Mouse (Mus musculus) cortical plate, adult 2 months (tissue): ENCODE measurements around the gene Cab39.

Experiments used
- CTCF ChIP-seq: fragments of 200-500 bp; IDR thresholded peaks from 2 replicates; pipeline ENCODE4 v1.5.1; 2011; ENCODE audit warnings: mild to moderate bottlenecking, control low read depth, low read length; ENCODE audit not compliant: insufficient read depth; ENCODE audit errors: extremely low read depth
- POLR2A ChIP-seq: fragments of 200-500 bp; IDR thresholded peaks from 2 replicates; pipeline ENCODE4 v1.6.1; 2011; ENCODE audit warnings: mild to moderate bottlenecking, low read length, control low read depth; ENCODE audit not compliant: insufficient read depth; ENCODE audit errors: extremely low read depth

DNA sequence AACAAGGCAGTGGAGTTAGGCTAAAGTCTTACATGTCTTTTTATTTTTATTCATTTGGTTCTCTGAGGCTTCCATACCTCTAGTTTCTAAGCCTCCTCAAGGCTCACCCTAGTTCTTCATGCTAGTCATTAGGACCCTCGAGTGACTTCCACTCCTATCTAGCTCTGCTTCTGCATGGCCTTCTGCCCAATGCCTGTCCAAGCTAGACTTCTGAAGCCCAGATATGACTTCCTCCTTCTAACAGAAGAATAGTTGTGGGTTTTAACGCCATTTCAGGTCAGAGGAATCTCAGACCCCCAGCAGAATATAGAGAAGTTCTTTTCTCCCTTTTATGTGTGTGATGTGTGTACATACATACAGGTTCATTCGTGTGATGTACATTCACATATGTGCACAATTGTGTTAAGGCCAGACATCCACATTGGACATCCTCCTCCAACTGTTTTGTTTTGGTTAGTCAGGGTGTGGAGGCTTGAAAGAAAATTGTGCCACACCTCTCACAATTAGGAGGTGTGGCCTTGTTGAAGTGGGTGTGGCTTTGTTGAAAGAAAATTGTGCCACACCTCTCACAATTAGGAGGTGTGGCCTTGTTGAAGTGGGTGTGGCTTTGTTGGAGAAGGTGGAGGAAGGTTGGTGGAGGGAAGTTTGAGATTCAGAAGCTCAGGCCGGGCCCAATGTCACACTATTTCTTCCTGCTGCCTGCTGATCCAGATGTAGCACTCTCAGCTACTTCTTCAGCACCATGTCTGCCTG is 13.6 kb upstream of the Cab39 start:
- TF ChIP-seq POLR2A, result no peak
- TF ChIP-seq CTCF, result no peak
